Mouse (Mus musculus) MEL (cell line): Measurements from ENCODE around the gene Lsm12. TPM values are rescaled to one million over a fixed set of nuclear protein-coding genes. Genes with fewer than 3 reads are reported as not detected.

Experiments used
- DNase-seq: peaks from one replicate; pipeline ENCODE4 v3.0.0; 2011; ENCODE audit warnings: low read depth, low spot score
- H3K27ac ChIP-seq: 2 replicates; pipeline ENCODE4 v1.5.1; 2012; ENCODE audit warnings: low read depth, mild to moderate bottlenecking, control low read depth, low read length, moderate library complexity; ENCODE audit not compliant: control insufficient read depth
- H3K27me3 ChIP-seq, 2 experiments: fragments of 150-350 bp in 1 of 2; sonication (generic) in 1 of 2; 2 replicates each; pipeline ENCODE4 v1.6.1; 2012; ENCODE audit warnings: low read length in 2 of 2, mild to moderate bottlenecking in 2 of 2, improper control_type of control experiment in 1 of 2, moderate library complexity in 1 of 2; ENCODE audit not compliant: insufficient read depth in 2 of 2, control insufficient read depth in 1 of 2
- H3K36me3 ChIP-seq, 2 experiments: 2 replicates each; pipeline ENCODE4 v1.6.1; 2012 to 2014; ENCODE audit warnings: low read length in 2 of 2, improper control_type of control experiment in 1 of 2, inconsistent platforms in 1 of 2, mild to moderate bottlenecking in 1 of 2; ENCODE audit not compliant: insufficient read depth in 2 of 2, control insufficient read depth in 1 of 2
- H3K4me1 ChIP-seq, 2 experiments: fragments of 150-350 bp in 1 of 2; sonication (generic) in 1 of 2; 2 replicates each; pipeline ENCODE4 v1.6.1; 2012; ENCODE audit warnings: low read length in 2 of 2, improper control_type of control experiment in 1 of 2, mild to moderate bottlenecking in 1 of 2; ENCODE audit not compliant: insufficient read depth in 2 of 2, control insufficient read depth in 1 of 2
- H3K4me3 ChIP-seq, 2 experiments: fragments of 150-350 bp in 1 of 2; sonication (generic) in 1 of 2; 2 replicates each; pipeline ENCODE4 v1.5.1; 2012; ENCODE audit warnings: low read depth in 2 of 2, low read length in 2 of 2, mild to moderate bottlenecking in 2 of 2, moderate library complexity in 2 of 2, control low read depth in 1 of 2, improper control_type of control experiment in 1 of 2; ENCODE audit not compliant: control insufficient read depth in 1 of 2, insufficient read depth in 1 of 2
- H3K79me2 ChIP-seq: 2 replicates; pipeline ENCODE4 v1.6.1; 2012; ENCODE audit warnings: mild to moderate bottlenecking, low read length, moderate library complexity; ENCODE audit not compliant: control insufficient read depth, poor library complexity, insufficient read depth
- H3K9ac ChIP-seq: 2 replicates; pipeline ENCODE4 v1.6.1; 2012; ENCODE audit warnings: low read depth, mild to moderate bottlenecking, control low read depth, low read length, moderate library complexity; ENCODE audit not compliant: control insufficient read depth, poor library complexity, severe bottlenecking
- H3K9me3 ChIP-seq: fragments of 150-350 bp; sonication (generic); replicated peaks from 2 replicates; pipeline ENCODE4 v1.6.1; 2012; ENCODE audit warnings: mild to moderate bottlenecking, low read length, improper control_type of control experiment, moderate library complexity; ENCODE audit not compliant: insufficient read depth
- BHLHE40 ChIP-seq: IDR thresholded peaks from 2 replicates; pipeline ENCODE4 v1.6.1; 2012; ENCODE audit warnings: low read depth, mild to moderate bottlenecking, inconsistent platforms, low read length, improper control_type of control experiment, borderline replicate concordance
- CHD1 ChIP-seq: IDR thresholded peaks from 2 replicates; pipeline ENCODE4 v1.6.1; 2012; ENCODE audit warnings: low read depth, mild to moderate bottlenecking, inconsistent platforms, low read length, improper control_type of control experiment
- E2F4 ChIP-seq: IDR thresholded peaks from 2 replicates; pipeline ENCODE4 v1.6.1; 2011; ENCODE audit warnings: low read depth, low read length, improper control_type of control experiment, borderline replicate concordance
- EP300 ChIP-seq, 2 experiments: IDR thresholded peaks; 2 replicates each; pipeline ENCODE4 v1.6.1; 2011; ENCODE audit warnings: improper control_type of control experiment in 2 of 2, low read length in 2 of 2, low read depth in 1 of 2, mild to moderate bottlenecking in 1 of 2
- ETS1 ChIP-seq: IDR thresholded peaks from 2 replicates; pipeline ENCODE4 v1.6.1; 2012; ENCODE audit warnings: low read depth, mild to moderate bottlenecking, inconsistent platforms, low read length, improper control_type of control experiment, moderate library complexity
- GABPA ChIP-seq: IDR thresholded peaks from 2 replicates; pipeline ENCODE4 v1.6.1; 2012; ENCODE audit warnings: low read depth, mild to moderate bottlenecking, inconsistent platforms, low read length, improper control_type of control experiment, moderate library complexity
- GATA1 ChIP-seq: IDR thresholded peaks from 2 replicates; pipeline ENCODE4 v1.6.1; 2011; ENCODE audit warnings: low read depth, low read length, improper control_type of control experiment
- HCFC1 ChIP-seq: IDR thresholded peaks from 2 replicates; pipeline ENCODE4 v1.6.1; 2012; ENCODE audit warnings: low read depth, mild to moderate bottlenecking, inconsistent platforms, low read length, improper control_type of control experiment, moderate library complexity
- KAT2A ChIP-seq: conservative IDR thresholded peaks from 2 replicates; pipeline ENCODE4 v1.6.1; 2012; ENCODE audit warnings: low read depth, low read length, improper control_type of control experiment, inconsistent platforms
- MAFK ChIP-seq: IDR thresholded peaks from 2 replicates; pipeline ENCODE4 v1.6.1; 2011; ENCODE audit warnings: low read depth, mild to moderate bottlenecking, low read length, improper control_type of control experiment, borderline replicate concordance
- MAX ChIP-seq: IDR thresholded peaks from 2 replicates; pipeline ENCODE4 v1.6.1; 2011; ENCODE audit warnings: low read length, improper control_type of control experiment
- MAZ ChIP-seq: IDR thresholded peaks from 2 replicates; pipeline ENCODE4 v1.6.1; 2012; ENCODE audit warnings: low read depth, mild to moderate bottlenecking, inconsistent platforms, low read length, improper control_type of control experiment
- MEF2A ChIP-seq: IDR thresholded peaks from 2 replicates; pipeline ENCODE4 v1.6.1; 2014; ENCODE audit warnings: low read depth, mild to moderate bottlenecking, inconsistent platforms, low read length, improper control_type of control experiment; ENCODE audit not compliant: poor library complexity, insufficient replicate concordance, severe bottlenecking; ENCODE audit errors: extremely low read depth
- MXI1 ChIP-seq: IDR thresholded peaks from 2 replicates; pipeline ENCODE4 v1.6.1; 2011; ENCODE audit warnings: mild to moderate bottlenecking, low read depth, low read length, improper control_type of control experiment
- MYB ChIP-seq: IDR thresholded peaks from 2 replicates; pipeline ENCODE4 v1.6.1; 2011; ENCODE audit warnings: mild to moderate bottlenecking, low read depth, low read length, improper control_type of control experiment
- MYC ChIP-seq: IDR thresholded peaks from 2 replicates; pipeline ENCODE4 v1.6.1; 2011; ENCODE audit warnings: low read depth, mild to moderate bottlenecking, low read length, improper control_type of control experiment, moderate library complexity
- NELFE ChIP-seq: IDR thresholded peaks from 2 replicates; pipeline ENCODE4 v1.6.1; 2011; ENCODE audit warnings: low read depth, low read length, improper control_type of control experiment
- NRF1 ChIP-seq: IDR thresholded peaks from 2 replicates; pipeline ENCODE4 v1.6.1; 2014; ENCODE audit warnings: low read depth, mild to moderate bottlenecking, inconsistent platforms, low read length, improper control_type of control experiment, moderate library complexity; ENCODE audit not compliant: poor library complexity, insufficient read depth, severe bottlenecking
- POLR2A ChIP-seq, 2 experiments: IDR thresholded peaks; 2 replicates each; pipeline ENCODE4 v1.6.1; 2011 to 2012; ENCODE audit warnings: low read length in 2 of 2, mild to moderate bottlenecking in 2 of 2, control low read depth in 1 of 2, improper control_type of control experiment in 1 of 2, low read depth in 1 of 2, moderate library complexity in 1 of 2; ENCODE audit not compliant: control insufficient read depth in 1 of 2, insufficient read depth in 1 of 2, poor library complexity in 1 of 2
- POLR2AphosphoS2 ChIP-seq: IDR thresholded peaks from 2 replicates; pipeline ENCODE4 v1.6.1; 2011; ENCODE audit warnings: low read length, improper control_type of control experiment
- POLR2AphosphoS5 ChIP-seq: IDR thresholded peaks from 2 replicates; pipeline ENCODE4 v1.6.1; 2012; ENCODE audit warnings: low read depth, borderline replicate concordance, mild to moderate bottlenecking, inconsistent platforms, low read length, moderate library complexity, mixed read lengths
- RAD21 ChIP-seq: IDR thresholded peaks from 2 replicates; pipeline ENCODE4 v1.6.1; 2011; ENCODE audit warnings: mild to moderate bottlenecking, low read depth, low read length, improper control_type of control experiment
- RCOR1 ChIP-seq: IDR thresholded peaks from 2 replicates; pipeline ENCODE4 v1.6.1; 2012; ENCODE audit warnings: low read depth, mild to moderate bottlenecking, inconsistent platforms, low read length, improper control_type of control experiment
- SIN3A ChIP-seq: IDR thresholded peaks from 2 replicates; pipeline ENCODE4 v1.6.1; 2012; ENCODE audit warnings: low read length, improper control_type of control experiment, inconsistent platforms
- TAL1 ChIP-seq: IDR thresholded peaks from 2 replicates; pipeline ENCODE4 v1.6.1; 2012; ENCODE audit warnings: mild to moderate bottlenecking, inconsistent platforms, low read length, moderate library complexity, mixed read lengths
- TBP ChIP-seq: IDR thresholded peaks from 2 replicates; pipeline ENCODE4 v1.8.0; 2011; ENCODE audit warnings: low read depth, low read length, improper control_type of control experiment
- TCF12 ChIP-seq: IDR thresholded peaks from 2 replicates; pipeline ENCODE4 v1.6.1; 2014; ENCODE audit warnings: low read depth, mild to moderate bottlenecking, inconsistent platforms, low read length, improper control_type of control experiment, moderate library complexity
- UBTF ChIP-seq: IDR thresholded peaks from 2 replicates; pipeline ENCODE4 v1.6.1; 2012; ENCODE audit warnings: low read depth, mild to moderate bottlenecking, inconsistent platforms, low read length, improper control_type of control experiment, moderate library complexity, borderline replicate concordance; ENCODE audit not compliant: insufficient read depth
- USF1 ChIP-seq: IDR thresholded peaks from 2 replicates; pipeline ENCODE4 v1.6.1; 2014; ENCODE audit warnings: low read depth, mild to moderate bottlenecking, inconsistent platforms, low read length, improper control_type of control experiment, moderate library complexity
- USF2 ChIP-seq, 2 experiments: IDR thresholded peaks; 2 replicates each; pipeline ENCODE4 v1.6.1; 2011 to 2012; ENCODE audit warnings: improper control_type of control experiment in 2 of 2, low read length in 2 of 2, borderline replicate concordance in 1 of 2, inconsistent platforms in 1 of 2, low read depth in 1 of 2, mild to moderate bottlenecking in 1 of 2; ENCODE audit not compliant: insufficient read depth in 1 of 2
- ZC3H11A ChIP-seq: IDR thresholded peaks from 2 replicates; pipeline ENCODE4 v1.6.1; 2012; ENCODE audit warnings: low read depth, mild to moderate bottlenecking, inconsistent platforms, low read length, improper control_type of control experiment
- ZKSCAN1 ChIP-seq: IDR thresholded peaks from 2 replicates; pipeline ENCODE4 v1.6.1; 2012; ENCODE audit warnings: low read depth, mild to moderate bottlenecking, inconsistent platforms, low read length, improper control_type of control experiment, moderate library complexity
- ZMIZ1 ChIP-seq: IDR thresholded peaks from 2 replicates; pipeline ENCODE4 v1.6.1; 2012; ENCODE audit warnings: low read depth, mild to moderate bottlenecking, inconsistent platforms, low read length, improper control_type of control experiment, moderate library complexity
- ZNF384 ChIP-seq: IDR thresholded peaks from 2 replicates; pipeline ENCODE4 v1.6.1; 2012; ENCODE audit warnings: low read depth, mild to moderate bottlenecking, inconsistent platforms, low read length, improper control_type of control experiment
- polyA plus RNA-seq, 2 experiments: library from polyadenylated mRNA; stranded (reverse) in 1 of 2; unstranded in 1 of 2; fragments of >175 nt in 1 of 2; fragments of >200 nt in 1 of 2; gene quantifications; 2 replicates each; pipeline versions ENCODE4 v1.2.1 to v1.2.4; 2012; ENCODE audit warnings: low replicate concordance in 2 of 2, low read depth in 1 of 2; ENCODE audit not compliant: insufficient read length in 2 of 2, insufficient read depth in 1 of 2, missing spikeins in 1 of 2
- total RNA-seq: library from RNA; depleted of rRNA; stranded (reverse); fragments of 300-350 nt; gene quantifications from 2 replicates; pipeline ENCODE4 v1.2.3, GENCODE M21; 2012; rRNA removed

The Lsm12 gene
- total RNA-seq (74.2 and 75.0 TPM in 2 replicates), polyA plus RNA-seq (100 to 1,000 TPM; 128 to 150 TPM)

- no peaks in the 10 kb centered on the region for H3K9me3 ChIP-seq
- peaks cover 40% of the 10 kb centered on the region for H3K79me2 ChIP-seq
- peak within 1 kb of the TSS; percentile 82 to 90 for H3K4me3 ChIP-seq
- H3K27me3 ChIP-seq, result no peaks in the 10 kb centered on the region
- peaks cover 2 to 20% of the 10 kb centered on the region in 2 experiments for H3K4me1 ChIP-seq
- H3K27ac ChIP-seq, result peak within 1 kb of the TSS; percentile 95
- peaks cover 21 to 41% of the 10 kb centered on the region in 2 experiments for H3K36me3 ChIP-seq
- H3K9ac ChIP-seq, result peak within 1 kb of the TSS; percentile 96
- peak; percentile 99 for DNase-seq
- TF ChIP-seq NELFE (peak; percentile 96), USF1 (no peak), ETS1 (0 out of 2 replicates have a peak, but pooled peaks have one; percentile 9), MAFK (no peak), ZKSCAN1 (no peak), USF2 (IDR thresholded peaks at IDR 0.05; ENCODE audit: borderline replicate concordance in 1 of 2, insufficient read depth in 1 of 2, low read depth in 1 of 2, low read length in 2 of 2) (no peak), RAD21 (no peak), KAT2A (no peak), ZC3H11A (no peak), MYB (no peak), MAX (no peak; the same call in 1 of the 2 replicates), ZNF384 (no peak), GATA1 (no peak), CHD1 (peak; percentile 75; the same call in 1 of the 2 replicates), MXI1 (peak; percentile 27; the same call in 1 of the 2 replicates), POLR2AphosphoS2 (peak; percentile 95), RCOR1 (no peak), EP300 (IDR thresholded peaks at IDR 0.05; ENCODE audit: low read depth in 1 of 2, low read length in 2 of 2) (no peak), BHLHE40 (0 out of 2 replicates have a peak, but pooled peaks have one; percentile 19), GABPA (no peak), UBTF (no peak), TBP (peak; percentile 95), POLR2AphosphoS5 (no peak), ZMIZ1 (peak; percentile 88), SIN3A (peak; percentile 13), MYC (no peak), NRF1 (peak; percentile 80), POLR2A (IDR thresholded peaks at IDR 0.05; ENCODE audit: control insufficient read depth in 1 of 2, insufficient read depth in 1 of 2, low read depth in 1 of 2, low read length in 2 of 2, poor library complexity in 1 of 2) (peak; percentile 92 to 99), E2F4 (no peak), HCFC1 (peak; percentile 76), MEF2A (0 out of 2 replicates have a peak, but pooled peaks have one; percentile 24), TCF12 (peak; percentile 58), MAZ (peak; percentile 57; the same call in 1 of the 2 replicates), TAL1 (no peak)
These were observed at the start of gene Lsm12 for GRCm38 (mm10) chr11:102184646-102185495. Lsm12 (minus strand) TSS chr11:102185296.
